Mouse (Mus musculus): ENCODE results near the gene Atxn7l3. TPM values are rescaled to one million over a fixed set of nuclear protein-coding genes. Genes with fewer than 3 reads are reported as not detected.

Gene Atxn7l3
- polyA plus RNA-seq, 1 experiment: 30.2 TPM

DNA sequence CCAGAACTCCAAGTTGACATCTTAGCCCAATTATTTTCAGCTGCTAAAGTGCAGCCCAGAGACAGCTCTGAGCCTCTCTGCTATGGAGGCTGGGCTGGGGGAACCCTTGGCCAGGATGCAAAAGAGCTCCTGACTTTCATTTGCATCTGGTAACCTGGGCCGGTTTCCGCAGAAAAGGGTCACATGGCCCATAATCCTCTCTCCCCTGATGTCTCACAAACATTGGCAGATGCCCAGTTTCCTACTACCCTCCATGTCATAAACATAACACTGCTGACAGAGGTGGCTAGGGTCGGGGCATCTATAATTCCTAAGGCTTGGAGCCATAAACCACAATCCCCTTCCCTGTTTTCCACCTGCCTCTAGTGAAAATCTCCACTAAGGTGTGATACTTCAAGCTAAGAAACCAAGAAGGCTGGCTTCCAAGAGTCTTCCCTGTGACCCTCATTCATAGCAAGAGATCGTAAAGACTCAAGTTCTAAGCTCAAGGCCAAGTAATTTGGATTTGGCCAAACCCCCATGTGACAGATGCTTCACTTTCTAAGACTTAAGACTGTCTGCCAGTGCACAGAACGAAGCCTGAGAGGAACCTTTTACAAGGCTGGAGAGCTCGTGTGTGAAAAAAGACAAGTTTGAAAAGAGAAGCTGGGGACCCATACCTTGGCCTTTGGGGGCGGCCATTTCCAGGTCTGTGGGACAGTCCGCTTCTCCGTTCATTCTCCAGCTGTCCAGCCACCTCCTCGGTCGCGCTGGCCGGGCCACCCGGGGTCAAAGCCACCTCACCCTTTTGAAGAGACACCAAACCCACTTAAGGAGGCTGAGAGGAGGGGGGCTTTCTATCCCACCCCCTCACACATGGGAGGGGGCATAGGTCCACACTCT lies 19.5 kb upstream of the Atxn7l3 start:
- no peak for TF ChIP-seq CTCF (IDR thresholded peaks at IDR 0.05; ENCODE audit: extremely low read depth, insufficient read length, insufficient replicate concordance, low read depth, low read length)
- TF ChIP-seq POLR2A (IDR thresholded peaks at IDR 0.05; ENCODE audit: low read depth, low read length): peak; percentile 23; the same call in 1 of the 2 replicates
- Histone ChIP-seq H3K27ac (ENCODE audit: insufficient read depth, low read depth, low read length) (peak overlapping the region; percentile 51), H3K4me3 (ENCODE audit: low read depth, low read length) (peak overlapping the region; percentile 100), H3K27me3 (ENCODE audit: control insufficient read depth, insufficient read depth, low read length) (no peaks in the 10 kb centered on the region), H3K4me1 (ENCODE audit: control insufficient read depth, insufficient read depth, insufficient read length, low read length) (peaks cover 19% of the 10 kb centered on the region), H3K36me3 (ENCODE audit: control insufficient read depth, insufficient read depth, low read length) (peaks cover 26% of the 10 kb centered on the region)
- 5% methylated on average over 14 of the region's 14 CpGs for WGBS

DNA sequence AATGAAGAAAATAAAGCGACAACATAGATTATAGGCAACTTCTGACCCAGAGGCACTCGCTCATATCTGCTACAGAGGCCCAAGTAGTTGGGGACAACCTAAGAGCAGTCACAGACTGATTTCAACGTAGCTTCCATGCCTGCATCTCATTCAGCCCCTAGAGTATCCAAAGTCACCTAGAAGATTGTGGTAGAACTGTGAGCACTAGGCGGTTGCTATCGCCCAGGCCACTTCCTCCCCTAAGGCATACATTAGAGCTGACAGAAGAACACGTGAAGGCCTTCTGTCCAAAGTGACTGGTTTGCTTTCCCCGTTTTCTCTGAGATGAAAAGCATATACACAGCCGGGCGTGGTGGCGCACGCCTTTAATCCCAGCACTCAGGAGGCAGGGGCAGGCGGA lies 17.9 kb upstream of the Atxn7l3 start:
- Histone ChIP-seq H3K36me3 (ENCODE audit: control insufficient read depth, insufficient read depth, low read length) (peaks cover 26% of the 10 kb centered on the region), H3K27ac (ENCODE audit: insufficient read depth, low read depth, low read length) (no peak overlapping the region), H3K4me3 (ENCODE audit: low read depth, low read length) (no peak overlapping the region), H3K4me1 (ENCODE audit: control insufficient read depth, insufficient read depth, insufficient read length, low read length) (peaks cover 27% of the 10 kb centered on the region), H3K27me3 (ENCODE audit: control insufficient read depth, insufficient read depth, low read length) (no peaks in the 10 kb centered on the region)
- WGBS: 78% methylated on average over 12 of the region's 12 CpGs
- TF ChIP-seq CTCF (IDR thresholded peaks at IDR 0.05; ENCODE audit: extremely low read depth, insufficient read length, insufficient replicate concordance, low read depth, low read length) (no peak), POLR2A (IDR thresholded peaks at IDR 0.05; ENCODE audit: low read depth, low read length) (no peak)

DNA sequence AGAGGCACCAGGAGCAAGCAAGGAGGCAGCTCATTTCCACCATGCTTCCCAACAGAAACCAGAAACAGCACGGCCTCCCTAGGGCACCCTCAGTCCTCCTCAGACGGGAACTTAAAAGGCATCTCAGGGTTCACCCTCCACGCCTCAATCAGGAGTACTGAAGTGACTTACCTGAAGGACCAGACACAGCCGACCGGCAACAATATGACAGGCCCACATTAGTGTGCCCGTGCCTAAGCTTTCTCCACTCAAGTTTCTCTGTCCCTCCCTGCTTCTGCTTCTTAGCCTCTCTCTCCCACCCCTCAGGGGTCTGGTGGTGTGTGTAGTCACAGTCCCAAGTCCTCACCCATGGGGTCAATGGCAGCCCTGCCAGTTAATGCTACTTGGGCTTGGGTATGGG lies 16.2 kb upstream of the Atxn7l3 start:
- Histone ChIP-seq H3K36me3 (ENCODE audit: control insufficient read depth, insufficient read depth, low read length) (peaks cover 33% of the 10 kb centered on the region), H3K27me3 (ENCODE audit: control insufficient read depth, insufficient read depth, low read length) (no peaks in the 10 kb centered on the region)

DNA sequence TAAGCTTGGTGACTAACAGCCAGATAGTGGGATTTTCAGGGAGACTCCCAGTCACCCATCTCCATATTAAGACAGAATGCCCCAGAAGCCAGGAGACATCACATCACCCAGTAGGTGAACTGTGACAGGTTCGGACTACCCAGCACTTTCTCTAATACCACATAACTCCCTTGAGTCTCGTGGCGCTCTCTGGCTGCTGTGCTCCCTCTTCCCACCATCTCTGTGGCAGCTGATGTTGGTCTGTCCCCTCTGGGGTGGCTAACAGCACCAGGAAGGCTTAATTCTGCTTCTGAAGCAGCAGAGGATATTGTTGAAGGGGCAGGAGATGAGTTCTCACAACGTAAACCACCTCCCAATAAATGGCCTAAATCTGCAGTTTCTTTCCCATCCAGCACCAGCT lies 15.5 kb upstream of the Atxn7l3 start:
- Histone ChIP-seq H3K36me3 (ENCODE audit: control insufficient read depth, insufficient read depth, low read length) (peaks cover 39% of the 10 kb centered on the region), H3K4me1 (ENCODE audit: control insufficient read depth, insufficient read depth, insufficient read length, low read length) (peaks cover 31% of the 10 kb centered on the region), H3K27ac (ENCODE audit: insufficient read depth, low read depth, low read length) (no peak overlapping the region), H3K4me3 (ENCODE audit: low read depth, low read length) (no peak overlapping the region), H3K27me3 (ENCODE audit: control insufficient read depth, insufficient read depth, low read length) (no peaks in the 10 kb centered on the region)
- WGBS: 91% methylated on average over 4 of the region's 4 CpGs
- TF ChIP-seq POLR2A (IDR thresholded peaks at IDR 0.05; ENCODE audit: low read depth, low read length): no peak
- TF ChIP-seq CTCF (IDR thresholded peaks at IDR 0.05; ENCODE audit: extremely low read depth, insufficient read length, insufficient replicate concordance, low read depth, low read length): no peak

More for the DNA sequence above, 16.2 kb upstream of the Atxn7l3 start:
- no peak for TF ChIP-seq POLR2A (IDR thresholded peaks at IDR 0.05; ENCODE audit: low read depth, low read length)
- TF ChIP-seq CTCF (IDR thresholded peaks at IDR 0.05; ENCODE audit: extremely low read depth, insufficient read length, insufficient replicate concordance, low read depth, low read length): no peak
- no peak overlapping the region for H3K27ac ChIP-seq (ENCODE audit: insufficient read depth, low read depth, low read length)
- 75% methylated on average over 6 of the region's 6 CpGs for WGBS
- H3K4me3 ChIP-seq (ENCODE audit: low read depth, low read length): no peak overlapping the region
- peaks cover 31% of the 10 kb centered on the region for H3K4me1 ChIP-seq (ENCODE audit: control insufficient read depth, insufficient read depth, insufficient read length, low read length)

DNA sequence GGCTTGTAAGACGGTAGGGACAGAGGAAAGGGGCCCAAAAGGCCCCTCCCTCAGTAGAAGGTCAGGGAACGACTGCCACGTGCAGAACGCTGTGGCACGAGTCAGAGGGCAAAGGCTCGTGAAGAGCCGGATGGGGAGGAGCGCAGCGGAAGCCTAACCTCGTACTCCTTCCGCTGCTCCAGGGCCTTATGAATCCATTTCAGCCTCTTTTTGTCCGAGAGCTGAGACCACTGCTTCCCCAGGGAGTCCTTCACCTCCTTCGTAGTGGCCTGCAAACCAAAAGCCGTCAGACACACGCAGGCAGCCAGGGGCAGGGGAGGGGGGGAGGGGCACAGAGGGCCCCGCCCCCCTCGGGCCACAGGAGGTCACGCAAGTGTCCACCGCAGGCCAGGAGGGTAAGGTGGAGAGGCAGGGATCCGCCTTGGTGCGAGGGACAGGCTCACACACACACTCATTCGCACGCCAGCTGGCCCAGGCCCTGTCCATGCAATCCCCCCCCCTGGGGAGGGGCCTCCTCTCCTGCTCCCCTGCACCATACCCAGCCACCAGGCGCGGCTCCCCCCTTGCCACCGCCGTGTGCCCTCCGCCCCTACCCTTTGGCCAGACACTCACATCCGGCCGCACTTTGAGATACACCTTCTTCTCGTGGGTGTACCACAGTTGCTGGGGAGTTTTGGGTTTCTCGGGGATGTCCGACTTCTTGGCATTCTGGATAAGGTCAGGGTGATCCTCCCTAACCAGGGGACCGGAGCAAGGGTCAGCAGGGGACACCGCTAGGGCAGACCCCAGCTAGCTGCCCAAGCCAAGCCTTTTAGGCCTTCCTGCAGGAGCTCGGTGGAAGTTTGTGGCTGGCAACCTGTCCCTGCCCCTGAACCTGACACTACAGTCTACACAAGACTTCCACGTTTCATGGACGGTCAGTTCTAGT lies 14.6 kb upstream of the Atxn7l3 start:
- Histone ChIP-seq H3K27me3 (ENCODE audit: control insufficient read depth, insufficient read depth, low read length) (no peaks in the 10 kb centered on the region), H3K36me3 (ENCODE audit: control insufficient read depth, insufficient read depth, low read length) (peaks cover 47% of the 10 kb centered on the region), H3K4me3 (ENCODE audit: low read depth, low read length) (peak overlapping the region; percentile 62), H3K4me1 (ENCODE audit: control insufficient read depth, insufficient read depth, insufficient read length, low read length) (peaks cover 26% of the 10 kb centered on the region), H3K27ac (ENCODE audit: insufficient read depth, low read depth, low read length) (no peak overlapping the region)
- TF ChIP-seq POLR2A (IDR thresholded peaks at IDR 0.05; ENCODE audit: low read depth, low read length) (no peak), CTCF (IDR thresholded peaks at IDR 0.05; ENCODE audit: extremely low read depth, insufficient read length, insufficient replicate concordance, low read depth, low read length) (no peak)
- WGBS: 42% methylated on average over 38 of the region's 38 CpGs

DNA sequence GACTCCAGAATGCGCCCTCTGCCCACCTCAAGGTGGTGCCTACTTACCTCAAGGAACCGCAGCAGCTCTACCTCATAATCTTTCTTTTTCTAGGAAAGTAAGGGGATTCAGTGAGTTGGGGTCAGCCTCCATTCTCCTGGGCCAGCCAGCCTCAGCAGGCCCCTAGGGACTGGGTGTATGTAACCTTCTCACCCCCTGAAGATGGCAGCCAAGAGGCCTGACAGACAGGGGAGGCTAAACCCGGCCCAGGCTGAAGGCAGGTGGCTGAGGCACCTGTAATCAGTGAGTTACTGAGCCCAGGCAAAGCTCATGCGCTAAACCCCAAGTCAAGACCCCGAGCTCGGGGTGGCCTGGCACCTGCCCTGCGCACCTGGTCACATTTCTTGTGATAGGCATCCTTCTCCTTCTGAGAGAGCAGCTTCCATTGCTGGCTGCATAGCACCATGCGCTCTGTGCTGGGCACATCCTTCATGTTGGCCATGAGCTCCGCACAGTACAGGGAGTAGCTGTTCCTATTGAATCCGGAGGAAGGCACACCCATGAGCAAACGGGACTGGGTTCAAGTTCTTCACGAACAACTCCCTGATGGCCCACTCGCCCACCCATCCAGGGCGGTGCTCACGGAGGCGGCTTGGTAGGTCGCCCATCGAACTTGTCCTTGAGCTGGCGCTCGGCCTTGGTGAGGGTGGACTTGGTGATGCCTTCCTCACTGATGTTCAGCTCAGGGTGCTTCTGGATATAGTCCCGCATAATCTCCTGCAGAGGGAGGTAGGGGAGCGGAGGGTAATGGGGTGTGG lies 13.6 kb upstream of the Atxn7l3 start:
- TF ChIP-seq POLR2A (IDR thresholded peaks at IDR 0.05; ENCODE audit: low read depth, low read length) (no peak), CTCF (IDR thresholded peaks at IDR 0.05; ENCODE audit: extremely low read depth, insufficient read length, insufficient replicate concordance, low read depth, low read length) (no peak)
- 49% methylated on average over 22 of the region's 22 CpGs for WGBS
- peak overlapping the region; percentile 62 for H3K4me3 ChIP-seq (ENCODE audit: low read depth, low read length)
- peaks cover 45% of the 10 kb centered on the region for H3K36me3 ChIP-seq (ENCODE audit: control insufficient read depth, insufficient read depth, low read length)
- H3K4me1 ChIP-seq (ENCODE audit: control insufficient read depth, insufficient read depth, insufficient read length, low read length): peaks cover 21% of the 10 kb centered on the region
- no peaks in the 10 kb centered on the region for H3K27me3 ChIP-seq (ENCODE audit: control insufficient read depth, insufficient read depth, low read length)
- H3K27ac ChIP-seq (ENCODE audit: insufficient read depth, low read depth, low read length): peak overlapping the region; percentile 43; the same call in 1 of the 2 replicates

Data from small intestine, adult 2 months (tissue).